Mouse (Mus musculus) spleen, adult 2 months (tissue): ENCODE results near the gene Scd3.

ENCODE experiments used
- CTCF ChIP-seq: fragments of 200-500 bp; IDR thresholded peaks from 2 replicates; pipeline ENCODE4 v1.5.1; 2011; ENCODE audit warnings: mild to moderate bottlenecking, inconsistent platforms; ENCODE audit not compliant: insufficient read depth, insufficient read length, insufficient replicate concordance; ENCODE audit errors: extremely low read depth
- POLR2A ChIP-seq: fragments of 200-500 bp; IDR thresholded peaks from 2 replicates; pipeline ENCODE4 v1.6.1; 2011; ENCODE audit warnings: low read depth, low read length, inconsistent platforms

DNA sequence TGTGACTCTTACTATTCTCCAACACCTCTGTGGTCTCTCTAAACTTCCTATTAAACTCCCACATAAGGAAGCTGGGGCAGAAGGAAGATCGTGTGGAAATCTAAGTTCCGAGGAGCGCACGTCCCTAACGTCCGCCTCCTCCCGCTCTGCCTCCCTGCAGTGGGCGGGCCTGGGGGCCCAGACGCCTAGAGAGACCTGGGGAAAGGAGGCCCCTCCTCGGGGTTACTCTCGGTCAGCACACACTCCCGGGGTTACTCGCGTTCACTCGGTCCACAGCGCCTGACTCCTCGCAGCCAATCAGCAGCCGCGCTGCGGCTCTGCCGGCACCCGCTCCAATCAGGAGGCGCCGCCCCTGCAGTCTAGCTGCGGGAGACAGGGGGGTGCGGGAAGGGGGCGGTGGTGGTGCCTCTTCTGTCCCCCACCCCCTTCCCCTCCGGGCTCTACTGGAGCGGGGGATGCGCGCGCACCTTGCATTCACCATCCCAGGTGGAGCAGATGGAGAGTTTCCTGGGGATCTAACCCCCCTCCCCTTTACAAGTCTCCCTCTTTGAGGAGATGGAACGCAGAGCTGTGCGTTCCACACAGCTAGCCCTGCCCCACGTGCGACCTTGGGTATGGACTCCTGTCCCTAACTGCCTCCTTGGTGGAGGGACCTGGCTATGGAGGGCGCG lies 81.1 kb downstream of the Scd3 start:
- TF ChIP-seq CTCF (no peak), POLR2A (no peak; the same call in 1 of the 2 replicates)
